Mouse (Mus musculus) spleen, postnatal 10 days (tissue): ENCODE results near the gene Nedd4.
"Not testable (repeated sequence)": the region's sequence is repeated elsewhere in the genome, so short reads cannot be mapped to it uniquely, and the experiment has no call there.

ENCODE experiments used
- DNase-seq, 2 experiments: peaks; one replicate each; pipeline ENCODE4 v3.0.0; 2021 to 2022; ENCODE audit warnings: low spot score in 2 of 2

Gene Nedd4

DNA sequence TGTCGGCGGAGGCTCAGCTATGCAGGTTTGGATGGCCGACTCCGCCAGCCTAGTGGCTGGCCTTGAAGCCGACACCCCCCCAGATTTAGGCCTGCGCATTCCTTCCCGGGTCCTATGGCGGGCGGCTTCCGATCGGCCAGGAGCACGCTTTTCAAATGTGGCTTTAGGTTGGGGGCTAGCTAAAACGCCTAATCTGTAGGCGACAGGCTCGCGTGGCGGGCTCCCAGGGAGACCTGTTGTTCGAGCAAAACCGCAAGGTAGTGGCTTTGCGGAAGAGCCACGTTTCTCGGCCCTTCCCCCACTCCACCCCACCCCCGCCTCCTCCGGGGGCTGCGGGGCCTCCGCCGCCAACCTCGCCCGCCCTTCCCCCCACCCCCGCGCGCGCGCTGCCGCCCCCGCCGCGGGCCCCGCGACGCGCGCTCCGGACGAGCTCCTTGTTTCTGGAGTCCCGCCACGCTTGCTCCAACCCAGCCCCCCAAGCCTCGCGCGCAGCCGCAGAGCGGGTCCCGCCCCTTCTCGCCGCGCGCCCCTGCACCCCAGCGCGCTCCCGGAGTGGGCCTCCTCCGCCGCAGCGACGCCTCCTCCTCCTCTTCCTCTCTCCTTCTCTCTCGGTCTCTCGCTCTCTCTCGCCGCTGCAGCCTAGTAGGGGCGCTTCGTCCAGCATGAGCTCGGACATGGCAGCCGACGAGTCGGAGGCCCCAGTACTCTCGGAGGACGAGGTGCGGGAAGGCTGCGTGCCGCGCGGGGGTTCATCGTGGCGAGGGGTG lies at the start of gene Nedd4:
Gene Nedd4, plus strand, starts transcription at position 452 of the 767 bp plus-strand sequence.
- DNase-seq = peak; percentile 76 to 89

DNA sequence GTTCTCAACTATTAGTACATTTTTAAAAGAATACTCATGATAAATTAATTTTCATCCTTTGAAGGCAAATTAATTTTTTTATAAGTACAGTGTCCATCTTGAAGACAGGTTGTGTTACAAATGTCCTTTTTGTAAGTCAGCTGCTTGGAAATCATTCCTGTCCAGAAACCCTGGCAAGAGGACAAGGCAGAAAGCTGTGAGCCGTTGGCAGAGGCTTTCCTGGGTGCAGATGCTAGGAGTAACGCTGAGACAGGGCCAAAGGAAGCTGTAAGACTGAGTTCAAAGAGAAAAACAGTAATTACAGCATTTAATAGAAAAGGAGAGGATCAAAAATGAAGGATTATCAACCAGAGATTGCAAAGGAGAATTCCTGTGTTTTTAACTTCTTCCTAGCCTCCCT lies 48.3 kb upstream of the Nedd4 start:
- no peak for DNase-seq

DNA sequence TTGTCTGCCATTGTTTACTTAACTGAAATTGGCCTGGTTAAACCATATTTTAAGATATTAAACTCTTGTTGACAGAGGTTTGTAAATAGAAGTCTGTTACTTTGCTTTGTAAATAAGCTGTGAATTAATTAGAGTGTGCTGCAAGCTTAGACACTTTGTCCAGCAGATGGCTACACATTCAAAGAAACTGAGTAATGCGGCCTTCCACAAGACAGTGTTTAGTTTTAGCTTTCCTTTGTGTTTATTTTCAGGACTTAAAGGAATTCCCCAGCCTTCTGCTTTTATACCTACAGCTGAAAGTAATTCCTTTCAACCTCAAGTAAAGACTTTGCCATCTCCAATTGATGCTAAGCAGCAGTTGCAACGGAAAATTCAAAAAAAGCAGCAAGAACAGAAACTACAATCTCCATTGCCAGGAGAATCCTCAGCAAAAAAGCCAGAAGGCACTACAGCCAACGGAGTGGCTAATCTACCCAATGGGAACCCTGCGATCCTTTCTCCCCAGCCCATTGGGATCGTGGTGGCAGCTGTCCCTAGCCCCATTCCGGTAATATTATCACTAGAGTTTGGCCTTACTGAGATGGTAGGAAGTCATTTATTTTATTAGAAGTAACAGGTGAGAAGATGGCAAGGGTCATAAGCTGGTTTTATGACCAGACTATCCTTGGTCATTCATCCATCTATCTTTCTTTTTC lies 47.2 kb upstream of the Nedd4 start:
- no peak for DNase-seq

DNA sequence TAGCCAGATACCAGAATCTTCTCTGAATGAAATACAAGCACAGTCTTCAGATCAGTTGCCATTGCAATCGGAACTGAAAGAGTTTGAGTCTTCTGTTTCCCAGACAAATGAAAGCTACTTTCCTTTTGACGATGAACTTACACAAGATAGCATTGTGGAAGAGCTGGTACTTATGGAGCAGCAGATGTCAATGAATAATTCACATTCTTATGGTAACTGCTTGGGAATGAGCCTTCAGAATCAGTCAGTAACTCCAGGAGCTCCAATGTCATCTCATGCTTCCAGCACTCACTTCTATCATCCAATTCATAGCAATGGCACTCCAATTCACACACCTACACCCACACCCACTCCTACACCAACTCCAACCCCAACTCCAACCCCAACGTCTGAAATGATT lies 44.1 kb upstream of the Nedd4 start:
- DNase-seq = no peak

DNA sequence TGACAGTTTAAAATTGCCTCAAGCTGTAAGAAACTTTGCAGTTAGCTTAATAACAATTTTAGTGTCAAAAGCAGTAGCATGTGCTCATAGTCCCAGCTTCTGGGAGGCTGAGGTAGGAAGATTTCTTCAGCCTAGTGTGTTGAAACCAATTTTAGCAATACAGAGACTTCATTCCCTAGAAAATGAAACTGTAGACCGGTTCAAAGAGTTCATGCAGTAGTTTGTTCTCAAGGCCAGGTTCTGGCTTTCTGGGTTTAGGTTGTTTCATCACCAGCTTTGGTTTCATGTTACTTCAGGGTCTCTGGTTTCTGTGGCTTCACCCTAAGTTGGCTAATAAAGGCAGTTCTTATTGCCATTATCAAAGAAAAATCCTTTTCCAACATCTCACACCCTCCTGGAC lies 38.5 kb upstream of the Nedd4 start:
- DNase-seq = no peak

DNA sequence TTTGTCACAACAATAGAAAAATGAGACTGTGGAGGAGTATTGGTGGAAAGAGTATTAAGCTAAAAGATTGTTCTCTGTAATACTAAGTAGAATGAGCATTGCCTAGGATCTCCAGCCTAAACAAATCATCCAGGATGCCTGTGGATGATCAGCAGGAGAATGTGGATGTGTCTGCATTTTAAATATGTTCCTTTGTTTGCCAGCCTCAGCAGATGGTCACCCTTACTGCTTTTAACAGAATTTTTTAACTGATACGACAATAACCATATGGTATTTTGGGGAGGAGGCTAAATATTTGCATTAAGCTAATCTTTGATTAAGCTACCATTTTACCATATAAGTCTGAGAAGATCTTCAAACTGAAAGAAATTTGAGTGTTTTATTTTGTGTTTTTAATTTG lies 34.5 kb upstream of the Nedd4 start:
- no peak for DNase-seq

DNA sequence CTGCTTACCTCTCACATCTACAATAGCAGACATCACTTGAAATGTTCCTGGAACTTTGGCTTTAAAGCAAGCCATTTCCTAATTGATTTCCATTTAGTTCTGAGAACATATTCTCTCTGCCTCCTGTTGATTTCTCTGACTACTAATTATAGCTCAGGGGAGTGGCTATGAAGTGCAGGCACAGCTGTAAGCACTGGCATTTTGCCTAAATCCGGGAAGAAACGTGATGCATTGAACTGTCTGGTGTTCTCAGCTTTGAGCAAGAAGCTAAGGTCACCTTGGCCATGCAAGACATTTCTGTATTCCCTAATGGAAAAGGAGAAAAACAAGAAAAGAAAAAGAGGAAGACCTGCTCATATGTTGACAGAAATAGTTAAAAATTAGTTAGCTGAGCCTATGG lies 33.6 kb upstream of the Nedd4 start:
- DNase-seq = no peak

DNA sequence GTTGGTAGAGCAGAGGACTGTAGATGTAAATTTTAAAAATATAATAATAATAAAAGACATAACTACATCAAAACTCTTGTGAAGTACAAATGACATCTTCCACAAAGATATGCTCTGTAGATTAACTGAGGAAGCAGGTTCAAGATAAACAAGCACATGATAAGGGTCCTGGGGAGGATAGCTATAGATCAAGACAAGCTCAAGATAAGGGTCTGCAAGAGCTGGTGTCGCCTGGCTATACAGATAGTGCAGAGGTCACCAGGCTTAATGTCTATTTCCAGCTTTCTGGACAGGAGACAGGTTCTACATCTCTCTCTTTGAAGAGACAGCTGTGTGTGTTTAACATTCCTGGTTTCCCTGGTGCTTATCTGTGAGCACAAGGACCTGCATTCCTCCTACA lies 29.9 kb upstream of the Nedd4 start:
- no peak for DNase-seq

DNA sequence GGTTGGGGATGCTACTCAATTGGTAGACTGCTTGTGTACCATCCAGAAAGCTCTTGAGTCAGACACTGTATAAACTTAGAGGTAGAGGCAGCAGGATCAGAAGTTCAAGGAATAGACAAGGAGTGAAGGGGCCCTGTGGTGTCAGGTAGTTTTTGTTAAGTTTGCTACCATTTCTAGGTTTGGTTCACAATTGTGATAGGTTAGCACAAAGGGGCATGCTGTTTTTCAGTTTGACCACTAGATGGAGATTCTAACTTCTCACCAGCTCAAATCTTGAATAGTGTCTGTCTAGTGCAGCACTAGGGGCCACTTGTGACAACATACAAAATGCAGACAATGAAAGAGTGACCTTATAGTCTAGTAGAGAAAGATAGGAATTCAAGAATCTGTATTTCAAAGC lies 27.0 kb upstream of the Nedd4 start:
- no peak for DNase-seq

DNA sequence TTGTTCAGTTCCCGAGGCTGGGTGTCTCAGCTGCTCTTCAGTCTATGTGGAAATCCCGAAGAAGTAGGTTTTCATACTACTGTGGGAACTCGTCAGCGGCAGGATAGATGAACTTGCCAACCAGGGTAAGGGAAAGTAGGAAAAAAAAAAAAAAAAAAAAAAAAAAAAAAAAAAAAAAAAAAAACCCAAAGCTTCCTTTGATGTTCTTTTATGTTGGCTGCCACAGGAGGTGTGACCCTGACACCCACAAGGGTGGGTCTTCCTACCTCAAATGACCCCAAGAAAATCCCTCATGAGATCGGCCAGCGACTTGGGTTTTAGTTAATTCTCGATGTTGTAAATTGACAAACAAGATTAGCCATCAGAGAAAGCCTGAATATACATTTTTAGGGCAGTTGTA lies 25.6 kb upstream of the Nedd4 start:
- no peak for DNase-seq

DNA sequence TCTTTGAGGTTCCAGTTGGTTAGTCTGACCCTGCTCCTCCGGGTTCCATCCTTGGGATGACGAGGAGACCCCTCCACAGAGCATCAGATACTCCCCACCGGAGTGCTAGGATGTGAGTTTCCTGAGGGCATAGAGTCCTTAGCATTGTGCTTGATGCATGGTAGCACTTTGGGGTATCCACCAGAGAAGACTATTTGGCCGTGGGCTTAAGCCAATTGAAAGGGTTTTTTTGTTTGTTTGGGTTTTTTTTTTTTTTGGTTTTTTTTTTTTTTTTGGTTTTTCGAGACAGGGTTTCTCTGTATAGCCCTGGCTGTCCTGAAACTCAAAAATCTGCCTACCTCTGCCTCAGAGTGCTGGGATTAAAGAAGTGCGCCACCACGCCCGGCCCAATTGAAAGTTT lies 24.9 kb upstream of the Nedd4 start:
- no peak for DNase-seq

DNA sequence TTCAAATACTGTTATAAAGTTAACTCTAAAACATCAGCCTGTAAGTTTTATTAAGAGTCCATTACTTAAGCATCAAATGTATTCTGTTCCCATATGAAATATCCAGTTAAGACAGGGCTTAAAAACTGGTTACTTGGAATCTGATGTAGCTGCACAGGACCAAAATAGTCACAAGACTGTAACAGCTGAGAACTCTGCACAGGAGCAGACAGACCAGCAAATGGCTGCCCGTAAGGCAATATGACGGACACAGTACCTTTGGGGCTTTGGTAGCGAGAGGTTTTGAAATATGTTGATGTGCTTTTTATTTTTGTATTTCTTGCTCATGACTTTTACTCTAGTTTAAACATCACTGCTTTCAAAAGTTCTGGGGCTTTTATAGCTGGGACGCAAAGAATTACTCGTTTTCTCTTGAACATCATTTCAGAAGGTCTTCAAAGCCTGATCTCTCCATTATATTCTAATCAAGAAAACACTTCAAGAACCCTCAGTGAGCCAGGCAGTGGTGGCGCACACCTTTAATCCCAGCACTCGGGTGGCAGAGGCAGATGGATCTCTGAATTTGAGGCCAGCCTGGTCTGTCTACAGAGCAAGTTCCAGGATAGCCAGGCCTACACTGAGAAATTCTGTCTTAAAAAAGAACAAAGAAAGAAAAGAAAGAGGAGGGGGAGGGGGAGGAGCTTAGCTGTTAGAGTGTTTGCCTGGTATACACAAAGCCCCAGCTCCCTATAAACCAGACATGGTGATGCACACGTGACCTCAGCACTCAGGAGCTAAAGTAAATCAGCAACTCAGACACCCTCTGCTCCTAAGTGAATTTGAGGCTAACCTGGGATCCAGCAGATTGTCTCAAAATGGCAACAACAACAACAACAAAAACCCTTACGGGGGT lies 22.9 kb upstream of the Nedd4 start:
- DNase-seq = no peak

DNA sequence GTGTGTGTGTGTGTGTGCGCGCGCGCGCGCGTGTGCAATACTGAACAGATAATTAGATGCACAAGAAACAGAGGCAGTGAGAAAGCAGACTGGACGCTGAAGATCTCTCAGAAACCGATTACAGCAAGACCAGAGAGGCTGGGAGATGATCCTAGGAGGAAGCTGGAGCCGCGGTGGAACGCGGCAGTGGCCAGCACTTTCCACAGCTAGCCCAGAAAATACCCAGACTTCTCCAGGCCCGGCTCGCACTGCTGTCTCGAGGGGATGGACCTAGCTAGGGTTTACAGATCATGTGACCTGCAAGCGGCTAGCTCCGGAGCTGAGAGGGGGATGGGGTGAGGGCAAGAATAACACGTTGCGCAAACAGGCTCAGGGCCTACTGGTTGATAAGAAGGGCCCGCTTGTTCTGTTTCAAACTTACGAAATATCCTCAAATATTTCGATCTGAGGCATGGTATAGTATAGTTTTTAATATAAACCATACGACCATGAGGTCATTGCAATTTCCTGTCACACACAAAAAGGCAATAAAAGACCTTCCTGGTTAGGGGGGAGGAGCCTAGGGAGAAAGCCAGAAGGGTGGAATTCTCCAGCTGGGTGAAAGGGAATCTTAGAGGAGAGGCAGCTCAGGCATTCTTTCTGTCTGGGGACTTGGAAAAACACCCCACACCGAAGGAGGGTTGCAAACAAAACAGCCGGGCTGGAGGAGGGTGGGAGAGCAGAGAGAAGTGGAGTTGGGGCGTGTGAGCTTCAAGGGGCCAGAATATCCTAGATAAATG lies 22.1 kb upstream of the Nedd4 start:
- peak; percentile 37 to 72 for DNase-seq

DNA sequence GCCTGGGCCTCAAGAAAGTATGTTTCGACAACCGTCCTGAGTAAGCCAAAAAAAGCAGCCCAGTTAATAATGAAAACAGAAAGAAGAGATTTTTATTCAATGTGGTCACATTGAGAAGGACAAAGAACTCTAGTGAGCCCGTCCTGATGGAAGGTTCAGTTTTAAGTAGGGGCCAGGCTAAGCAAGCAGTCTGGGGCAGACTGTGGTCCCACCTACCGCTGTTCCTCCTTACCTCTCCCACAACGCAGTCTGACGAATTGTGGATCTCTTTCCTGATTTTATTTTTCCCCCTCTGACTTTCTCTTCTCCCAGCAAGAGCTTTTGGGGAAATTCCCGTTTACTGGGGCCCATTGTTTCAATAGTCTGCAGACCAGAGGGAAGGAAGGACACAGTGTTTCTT lies 21.5 kb upstream of the Nedd4 start:
- DNase-seq = no peak

DNA sequence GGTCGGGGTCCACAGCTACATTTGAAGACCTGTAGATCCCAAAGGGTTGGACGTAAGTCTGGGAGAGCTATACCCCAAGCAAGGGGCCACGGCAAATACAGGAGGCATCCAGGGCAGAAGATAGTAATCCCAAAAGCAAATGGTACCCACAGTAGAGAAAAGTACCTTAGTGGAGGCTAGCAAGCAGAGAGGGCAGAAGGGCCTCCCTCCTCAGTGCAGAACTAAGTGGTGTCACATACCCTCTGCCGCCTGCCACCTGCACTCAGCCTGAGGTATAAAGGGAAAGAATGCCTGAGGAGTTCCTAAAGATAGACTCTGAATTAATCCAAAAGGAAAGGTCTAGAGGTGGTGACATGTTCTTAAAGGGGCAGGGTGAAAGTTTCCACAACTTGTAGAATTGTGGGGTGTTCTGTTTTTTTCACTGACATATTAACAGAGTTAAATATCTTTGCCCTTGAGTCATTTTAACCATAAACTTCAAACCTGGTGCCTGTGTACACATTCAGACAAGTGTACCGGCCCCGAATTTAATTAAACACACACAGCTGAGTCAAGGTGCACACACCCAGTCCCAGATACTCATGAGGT lies 21.0 kb upstream of the Nedd4 start:
- no peak for DNase-seq

DNA sequence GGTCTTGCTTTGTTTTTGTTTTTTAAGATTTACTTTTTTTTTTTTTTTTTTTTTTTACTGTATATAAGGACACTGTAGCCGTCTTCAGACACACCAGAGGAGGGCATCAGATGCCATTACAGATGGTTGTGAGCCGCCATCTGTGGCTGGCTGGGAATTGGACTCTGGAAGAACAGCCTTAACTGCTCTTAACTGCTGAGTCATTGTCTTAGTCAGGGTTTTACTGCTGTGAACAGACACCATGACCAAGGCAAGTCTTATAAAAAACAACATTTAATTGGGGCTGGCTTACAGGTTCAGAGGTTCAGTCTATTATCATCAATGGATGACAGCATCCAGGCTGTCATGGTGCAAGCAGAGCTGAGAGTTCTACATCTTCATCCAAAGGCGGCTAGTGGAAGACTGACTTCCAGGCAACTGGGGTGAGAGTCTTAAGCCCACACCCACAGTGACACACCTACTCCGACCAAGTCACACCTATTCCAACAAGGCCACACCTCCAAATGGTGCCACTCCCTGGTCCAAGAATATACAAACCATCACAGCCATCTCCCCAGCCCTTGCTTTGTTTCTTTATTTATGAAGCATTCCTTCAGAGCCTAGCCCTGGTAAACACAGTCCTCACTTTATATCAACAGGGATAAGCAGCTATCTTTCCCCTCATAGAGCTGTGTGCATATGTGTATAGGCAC lies 19.2 kb upstream of the Nedd4 start:
- DNase-seq = not testable (repeated sequence)

DNA sequence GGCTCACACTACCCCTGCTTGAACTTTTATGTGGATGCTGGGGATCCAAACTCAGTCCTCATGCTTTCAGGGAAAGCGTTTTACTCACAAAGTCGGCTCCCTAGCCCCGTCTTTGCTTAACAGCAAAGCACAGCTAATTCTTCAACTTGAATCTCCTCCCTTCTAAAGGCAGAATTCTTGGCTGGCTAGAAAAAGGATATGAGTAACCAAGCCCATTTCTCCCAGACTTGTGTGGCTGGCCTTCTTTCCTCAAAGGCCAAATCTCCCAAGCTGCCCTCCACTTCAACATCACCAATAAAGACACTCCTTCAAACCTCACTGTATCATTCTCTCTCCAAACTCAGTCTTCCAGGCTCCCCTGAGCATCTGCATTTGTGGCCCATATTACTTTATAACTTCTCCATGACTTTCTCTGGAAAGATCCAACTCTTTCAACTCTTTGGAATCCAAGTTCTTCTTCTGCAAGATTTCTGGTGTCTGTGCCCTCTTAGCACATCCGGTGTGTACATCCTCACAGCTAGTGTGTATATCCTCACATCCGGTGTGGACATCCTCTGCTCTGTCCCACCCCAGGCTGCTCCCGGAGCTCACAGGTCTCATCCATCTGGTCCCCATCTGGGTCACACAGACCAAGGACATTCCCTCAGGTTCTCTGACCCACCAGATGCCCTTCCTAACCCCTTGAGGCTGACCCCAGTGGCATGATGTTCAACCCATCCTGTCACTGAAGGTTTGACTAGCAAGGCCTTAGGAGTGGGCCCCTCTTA lies 18.3 kb upstream of the Nedd4 start:
- no peak for DNase-seq

DNA sequence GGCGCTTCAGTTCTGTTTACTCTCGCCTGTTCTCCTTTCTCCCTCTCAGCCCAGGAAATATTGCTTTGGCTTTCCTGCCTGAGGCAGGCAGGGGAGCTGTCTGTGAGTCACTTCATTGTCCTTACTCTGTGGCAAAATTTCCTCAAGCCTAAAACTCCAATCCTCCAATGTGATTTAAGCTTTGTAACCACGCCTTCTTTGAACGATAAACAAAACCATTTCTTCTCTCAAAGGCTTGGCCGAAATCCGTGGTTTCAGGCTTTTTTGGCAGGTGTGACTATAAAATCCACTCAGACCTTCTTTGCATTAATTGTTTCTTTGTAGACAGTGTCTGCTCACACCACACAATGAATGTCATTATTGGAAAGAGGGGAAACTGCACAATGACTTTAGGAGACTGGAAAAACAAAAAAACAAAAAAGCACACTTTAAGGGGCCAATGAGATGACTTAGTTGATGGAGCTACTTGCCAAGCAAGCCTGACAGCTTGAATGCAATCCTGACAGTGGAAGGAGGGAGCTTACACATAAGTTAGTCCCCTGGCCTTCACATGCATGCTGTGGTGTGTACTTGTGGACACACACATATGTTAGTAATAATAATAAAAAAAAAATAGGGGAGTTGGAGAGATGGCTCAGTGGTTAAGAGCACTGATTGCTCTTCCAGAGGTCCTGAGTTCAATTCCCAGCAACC lies 17.6 kb upstream of the Nedd4 start:
- DNase-seq = no peak

DNA sequence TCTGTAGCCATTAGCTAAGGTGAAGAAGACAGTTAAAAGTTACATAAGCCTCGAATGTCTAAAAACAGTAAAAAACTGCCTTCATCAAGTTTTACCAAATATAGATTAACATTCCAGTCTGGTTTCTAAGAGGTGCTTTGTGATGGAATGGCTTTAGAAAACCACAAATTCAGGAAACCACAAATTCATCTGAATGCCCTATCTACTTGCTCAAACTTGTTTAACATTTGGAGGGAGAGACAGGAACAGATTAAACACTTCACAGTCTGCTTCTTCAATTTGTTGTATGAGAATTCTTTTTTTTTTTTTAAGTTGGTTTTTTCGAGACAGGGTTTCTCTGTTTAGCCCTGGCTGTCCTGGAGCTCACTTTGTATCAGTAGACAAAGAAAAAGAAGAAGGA lies 12.4 kb upstream of the Nedd4 start:
- DNase-seq = no peak
